Mouse (Mus musculus) CH12.LX (cell line): ENCODE results near the gene Zranb3. TPM values are rescaled to one million over a fixed set of nuclear protein-coding genes. Genes with fewer than 3 reads are reported as not detected.

Experiments
- DNase-seq: peaks from one replicate; pipeline ENCODE4 v3.0.0-alpha.2; 2013; ENCODE audit errors: extremely low read depth
- H3K27ac ChIP-seq: 2 replicates; pipeline ENCODE4 v1.5.1; 2012; ENCODE audit warnings: low read depth, mild to moderate bottlenecking, control low read depth, moderate library complexity; ENCODE audit not compliant: insufficient read depth
- H3K27me3 ChIP-seq: replicated peaks from 2 replicates; pipeline ENCODE3; 2012; ENCODE audit warnings: inconsistent platforms
- H3K36me3 ChIP-seq, 2 experiments: replicated peaks in 1 of 2; 2 replicates each; pipeline versions ENCODE3 to v1.6.1; 2012; ENCODE audit warnings: inconsistent platforms in 1 of 2, low read length in 1 of 2, mild to moderate bottlenecking in 1 of 2, mixed read lengths in 1 of 2, moderate library complexity in 1 of 2; ENCODE audit not compliant: control insufficient read depth in 1 of 2, insufficient read depth in 1 of 2
- H3K4me1 ChIP-seq, 2 experiments: 2 replicates each; pipeline ENCODE4 v1.6.1; 2012; ENCODE audit warnings: inconsistent platforms in 1 of 2, moderate library complexity in 1 of 2; ENCODE audit not compliant: insufficient read depth in 2 of 2, control insufficient read depth in 1 of 2
- H3K4me2 ChIP-seq: 2 replicates; pipeline ENCODE4 v1.6.1; 2012; ENCODE audit warnings: low read depth, mild to moderate bottlenecking, control low read depth; ENCODE audit not compliant: poor library complexity, insufficient read depth, severe bottlenecking
- H3K4me3 ChIP-seq, 3 experiments: fragments of 150-350 bp in 1 of 3; sonication (generic) in 1 of 3; replicated peaks in 1 of 3; 2 replicates each; pipeline versions ENCODE3 to v1.5.1; 2011 to 2012; ENCODE audit warnings: low read depth in 2 of 3, low read length in 2 of 3, mild to moderate bottlenecking in 2 of 3, moderate library complexity in 2 of 3, control low read depth in 1 of 3, improper control_type of control experiment in 1 of 3, inconsistent platforms in 1 of 3, mixed read lengths in 1 of 3; ENCODE audit not compliant: poor library complexity in 1 of 3
- H3K79me2 ChIP-seq: replicated peaks from 2 replicates; pipeline ENCODE4 v1.6.1; 2012; ENCODE audit warnings: mild to moderate bottlenecking, moderate library complexity; ENCODE audit not compliant: control insufficient read depth, poor library complexity, insufficient read depth, severe bottlenecking; ENCODE audit errors: extremely low read depth
- H3K9ac ChIP-seq: 2 replicates; pipeline ENCODE4 v1.6.1; 2012; ENCODE audit warnings: low read depth, mild to moderate bottlenecking, control low read depth, moderate library complexity; ENCODE audit not compliant: insufficient read depth
- H3K9me3 ChIP-seq: replicated peaks from 2 replicates; pipeline ENCODE3; 2012; ENCODE audit warnings: low read length, inconsistent platforms, mixed read lengths
- BHLHE40 ChIP-seq: IDR thresholded peaks from 2 replicates; pipeline ENCODE4 v1.6.1; 2011; ENCODE audit warnings: mild to moderate bottlenecking, low read depth, low read length, improper control_type of control experiment
- CHD1 ChIP-seq: IDR thresholded peaks from 2 replicates; pipeline ENCODE4 v1.6.1; 2012; ENCODE audit warnings: low read depth, low read length, improper control_type of control experiment, inconsistent platforms
- CHD2 ChIP-seq: IDR thresholded peaks from 2 replicates; pipeline ENCODE4 v1.6.1; 2011; ENCODE audit warnings: low read length, improper control_type of control experiment
- CTCF ChIP-seq, 2 experiments: IDR thresholded peaks in 1 of 2; conservative IDR thresholded peaks in 1 of 2; 2 replicates each; pipeline ENCODE4 v1.5.1; 2011 to 2012; ENCODE audit warnings: low read depth in 2 of 2, low read length in 2 of 2, improper control_type of control experiment in 1 of 2, inconsistent platforms in 1 of 2, mild to moderate bottlenecking in 1 of 2, moderate library complexity in 1 of 2
- EP300 ChIP-seq: IDR thresholded peaks from 2 replicates; pipeline ENCODE4 v1.6.1; 2011; ENCODE audit warnings: low read length, improper control_type of control experiment
- ETS1 ChIP-seq: conservative IDR thresholded peaks from 2 replicates; pipeline ENCODE4 v1.6.1; 2012; ENCODE audit warnings: low read depth, mild to moderate bottlenecking, inconsistent platforms, low read length, improper control_type of control experiment, moderate library complexity
- GABPA ChIP-seq: IDR thresholded peaks from 2 replicates; pipeline ENCODE4 v1.6.1; 2012; ENCODE audit warnings: low read depth, low read length, improper control_type of control experiment, inconsistent platforms; ENCODE audit not compliant: insufficient replicate concordance
- HCFC1 ChIP-seq: IDR thresholded peaks from 2 replicates; pipeline ENCODE4 v1.6.1; 2012; ENCODE audit warnings: low read depth, mild to moderate bottlenecking, inconsistent platforms, low read length, improper control_type of control experiment
- JUN ChIP-seq: IDR thresholded peaks from 2 replicates; pipeline ENCODE4 v1.6.1; 2011; ENCODE audit warnings: low read depth, mild to moderate bottlenecking, low read length, improper control_type of control experiment, moderate library complexity; ENCODE audit not compliant: insufficient read depth
- KAT2A ChIP-seq: IDR thresholded peaks from 2 replicates; pipeline ENCODE4 v1.6.1; 2012; ENCODE audit warnings: low read length, improper control_type of control experiment, inconsistent platforms; ENCODE audit not compliant: insufficient replicate concordance
- MAFK ChIP-seq: IDR thresholded peaks from 2 replicates; pipeline ENCODE4 v1.6.1; 2011; ENCODE audit warnings: low read length, improper control_type of control experiment; ENCODE audit not compliant: insufficient replicate concordance
- MAZ ChIP-seq: IDR thresholded peaks from 2 replicates; pipeline ENCODE4 v1.6.1; 2012; ENCODE audit warnings: low read depth, mild to moderate bottlenecking, inconsistent platforms, low read length, improper control_type of control experiment, moderate library complexity
- MEF2A ChIP-seq: IDR thresholded peaks from 2 replicates; pipeline ENCODE4 v1.6.1; 2014; ENCODE audit warnings: low read depth, mild to moderate bottlenecking, inconsistent platforms, low read length, improper control_type of control experiment, borderline replicate concordance
- MYC ChIP-seq: IDR thresholded peaks from 2 replicates; pipeline ENCODE4 v1.6.1; 2011; ENCODE audit warnings: low read depth, mild to moderate bottlenecking, improper control_type of control experiment, low read length
- NRF1 ChIP-seq: IDR thresholded peaks from 2 replicates; pipeline ENCODE4 v1.6.1; 2014; ENCODE audit warnings: low read depth, mild to moderate bottlenecking, inconsistent platforms, low read length, improper control_type of control experiment, moderate library complexity
- PAX5 ChIP-seq: IDR thresholded peaks from 2 replicates; pipeline ENCODE4 v1.6.1; 2012; ENCODE audit warnings: low read length, inconsistent platforms, mixed read lengths
- RCOR1 ChIP-seq: conservative IDR thresholded peaks from 2 replicates; pipeline ENCODE4 v1.6.1; 2012; ENCODE audit warnings: low read depth, mild to moderate bottlenecking, inconsistent platforms, low read length, improper control_type of control experiment
- USF2 ChIP-seq: conservative IDR thresholded peaks from 2 replicates; pipeline ENCODE4 v1.6.1; 2011; ENCODE audit warnings: low read depth, low read length, improper control_type of control experiment
- ZNF384 ChIP-seq: IDR thresholded peaks from 2 replicates; pipeline ENCODE4 v1.6.1; 2012; ENCODE audit warnings: low read depth, low read length, improper control_type of control experiment, inconsistent platforms
- dilution Hi-C: fragments of 300-500 bp; cut with MboI; formaldehyde crosslinking; loops from 2 replicates; pipeline ENCODE4 v1.14.3; 2020; ENCODE audit warnings: low sequenced_read_pairs; ENCODE audit not compliant: extremely low pct_unique_long_range_greater_than_20kb, extremely low pct_ligation_motif_present
- in situ Hi-C: fragments of 300-500 bp; cut with MboI; formaldehyde crosslinking; loops from 3 replicates; pipeline ENCODE4 v1.14.3; 2019; ENCODE audit warnings: low sequenced_read_pairs, low pct_ligation_motif_present, low pct_unique_long_range_greater_than_20kb, mixed read lengths
- polyA plus RNA-seq: library from polyadenylated mRNA; unstranded; fragments of >175 nt; gene quantifications from 2 replicates; pipeline ENCODE4 v1.2.1, GENCODE M21; 2012; ENCODE audit warnings: low read depth; ENCODE audit not compliant: insufficient read length
- total RNA-seq, 2 experiments: library from RNA; depleted of rRNA; stranded (reverse); fragments of 300-350 nt in 1 of 2; fragments of >200 nt in 1 of 2; gene quantifications; 2 replicates each; pipeline ENCODE4 v1.2.3; 2012 to 2014

Zranb3 gene
- total and polyA plus RNA-seq, 3 experiments, result 9.9 to 13.6 (median 12.4) TPM

DNA sequence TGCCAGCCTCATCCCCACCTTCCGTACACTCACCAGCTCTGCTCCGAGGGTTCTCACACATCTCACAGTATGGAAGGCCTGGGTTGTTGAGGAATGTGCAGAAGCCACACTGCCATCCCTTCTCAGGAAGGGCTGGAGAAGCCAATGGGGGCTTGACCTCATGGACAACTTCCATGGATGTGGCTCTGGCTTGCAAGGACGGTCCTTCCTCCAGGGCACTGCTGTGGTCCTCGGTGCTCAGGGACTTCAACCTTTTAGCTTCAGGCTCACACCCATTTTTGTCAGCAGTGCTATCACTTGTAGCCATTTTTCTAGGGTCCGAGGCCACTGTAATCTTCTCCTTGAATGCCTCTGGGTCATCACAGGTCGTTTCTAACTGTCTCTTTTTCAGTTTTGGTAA is 126.7 kb downstream of the Zranb3 start:
- H3K79me2 ChIP-seq, result no peaks in the 10 kb centered on the region
- no peak overlapping the region for H3K9ac ChIP-seq
- H3K9me3 ChIP-seq, result no peaks in the 10 kb centered on the region
- in situ Hi-C loops, result no loop called here
- H3K36me3 ChIP-seq, result peaks cover 10 to 29% of the 10 kb centered on the region in 2 experiments
- dilution Hi-C loops, result no loop called here
- no peak overlapping the region for H3K4me3 ChIP-seq
- no peak overlapping the region for H3K4me2 ChIP-seq
- no peak for DNase-seq
- no peaks in the 10 kb centered on the region for H3K27me3 ChIP-seq
- no peak for TF ChIP-seq BHLHE40
- TF ChIP-seq PAX5, result no peak
- no peak for TF ChIP-seq EP300
- no peak for TF ChIP-seq MAFK
- TF ChIP-seq ZNF384, result no peak
- no peak overlapping the region for H3K27ac ChIP-seq
- peaks cover 0 to 4% of the 10 kb centered on the region in 2 experiments; a peak in 2 of 4 replicates for H3K4me1 ChIP-seq

DNA sequence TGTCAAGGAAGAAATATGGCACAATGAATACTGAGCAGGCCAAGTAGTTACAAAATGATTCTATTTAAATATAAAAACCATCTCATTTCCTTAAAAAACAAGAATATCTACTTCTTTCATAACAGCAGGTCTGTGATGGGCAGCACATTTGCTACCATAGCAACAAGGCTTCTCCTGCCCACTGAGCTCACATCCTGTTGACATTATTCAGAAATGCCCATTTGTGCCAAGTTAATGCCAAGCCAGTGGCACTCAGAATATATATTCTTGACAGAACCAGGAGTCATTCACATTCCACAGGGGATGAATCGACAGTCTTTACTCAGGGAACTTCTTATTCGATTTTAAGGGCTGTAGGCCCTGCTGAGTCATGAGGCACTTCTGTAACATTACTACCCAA is 127.2 kb downstream of the Zranb3 start:
- no peak overlapping the region for H3K27ac ChIP-seq
- DNase-seq, result no peak
- H3K9me3 ChIP-seq, result no peaks in the 10 kb centered on the region
- no peak for TF ChIP-seq KAT2A
- no peak for TF ChIP-seq MYC
- no peak for TF ChIP-seq NRF1
- no peak for TF ChIP-seq MAZ
- TF ChIP-seq RCOR1, result no peak
- no peak for TF ChIP-seq MEF2A
- TF ChIP-seq CTCF (conservative IDR thresholded peaks at IDR 0.05 in 1 of 2, IDR thresholded peaks at IDR 0.05 in 1 of 2; ENCODE audit: low read depth in 2 of 2, low read length in 2 of 2), result no peak
- no peak for TF ChIP-seq GABPA
- no peak for TF ChIP-seq ZNF384
- TF ChIP-seq CHD2, result no peak
- no peak for TF ChIP-seq CHD1
- no peak for TF ChIP-seq BHLHE40
- no peak for TF ChIP-seq USF2
- TF ChIP-seq ETS1, result no peak
- no peak for TF ChIP-seq JUN
- no peak for TF ChIP-seq HCFC1
- H3K27me3 ChIP-seq, result no peaks in the 10 kb centered on the region
- dilution Hi-C loops, result no loop called here
- H3K4me3 ChIP-seq, result no peak overlapping the region
- no peaks in the 10 kb centered on the region for H3K79me2 ChIP-seq
- no peak overlapping the region for H3K4me2 ChIP-seq
- no peak overlapping the region for H3K9ac ChIP-seq
- H3K4me1 ChIP-seq, result no peaks in the 10 kb centered on the region
- H3K36me3 ChIP-seq, result peaks cover 10 to 33% of the 10 kb centered on the region in 2 experiments
- in situ Hi-C loops, result no loop called here
